ENCODE assay signal across 9 mouse cellular contexts in genomic region chr14:101477081-101477826, GRCm38 (mm10).
DNase-seq lines count a peak whose midpoint lies in the region; ATAC-seq lines count a peak whose summit lies in the region.
"Had no signal": no experiment of that assay in that cellular context is flagged by ENCODE, and none has a peak within 500 bp of the region (broad histone marks: within the 10 kb centered on the region; RNA-seq: fewer than 3 reads in every experiment).

No protein-coding gene starts in this region.

- H3K4me1 ChIP-seq in neural tube, embryonic 15.5 days, result no peaks in the 10 kb centered on the region
- H3K4me1 ChIP-seq in intestine, embryonic 15.5 days (replicated peaks), result no peaks in the 10 kb centered on the region
- H3K4me1 ChIP-seq in heart, embryonic 12.5 days (replicated peaks), result peaks cover 6% of the 10 kb centered on the region

- H3K27me3 ChIP-seq in neural tube, embryonic 15.5 days (replicated peaks), result no peaks in the 10 kb centered on the region
- H3K27me3 ChIP-seq in intestine, embryonic 15.5 days (replicated peaks), result no peaks in the 10 kb centered on the region
- H3K27me3 ChIP-seq in heart, embryonic 12.5 days (replicated peaks), result no peaks in the 10 kb centered on the region

- peak; percentile 31 for DNase-seq in neural tube, embryonic 10.5 days (ENCODE audit: extremely low spot score, low spot score)
- DNase-seq in embryo, embryonic 9.5 days (ENCODE audit: extremely low spot score), result peak; percentile 28
- peak; percentile 26 to 54 for DNase-seq in kidney, postnatal 4 days
- DNase-seq in yolk sac, embryonic 10.5 days (ENCODE audit: low spot score), result peak; percentile 13
- no peak for DNase-seq in cerebellum, adult 9-11 months
- DNase-seq: left cerebral cortex, postnatal 4 days had no signal

- no peaks in the 10 kb centered on the region; the same call in 1 of the 2 replicates for H3K36me3 ChIP-seq in neural tube, embryonic 15.5 days
- H3K36me3 ChIP-seq in intestine, embryonic 15.5 days, result no peaks in the 10 kb centered on the region
- peaks cover 45% of the 10 kb centered on the region for H3K36me3 ChIP-seq in heart, embryonic 12.5 days

- H3K4me2 ChIP-seq in neural tube, embryonic 15.5 days, result no peak overlapping the region
- no peak overlapping the region for H3K4me2 ChIP-seq in intestine, embryonic 15.5 days (replicated peaks)
- no peak overlapping the region for H3K4me2 ChIP-seq in heart, embryonic 12.5 days

- no peak overlapping the region for H3K27ac ChIP-seq in neural tube, embryonic 15.5 days (replicated peaks)
- H3K27ac ChIP-seq in intestine, embryonic 15.5 days, result no peak overlapping the region
- H3K27ac ChIP-seq in heart, embryonic 12.5 days (ENCODE audit: poor library complexity, severe bottlenecking), result no peak overlapping the region

- H3K9me3 ChIP-seq in neural tube, embryonic 15.5 days (replicated peaks), result no peaks in the 10 kb centered on the region
- H3K9me3 ChIP-seq in intestine, embryonic 15.5 days, result no peaks in the 10 kb centered on the region
- H3K9me3 ChIP-seq in heart, embryonic 12.5 days (replicated peaks), result no peaks in the 10 kb centered on the region

- no peak overlapping the region for H3K4me3 ChIP-seq in neural tube, embryonic 15.5 days (replicated peaks)
- H3K4me3 ChIP-seq in intestine, embryonic 15.5 days (replicated peaks), result no peak overlapping the region
- H3K4me3 ChIP-seq in heart, embryonic 12.5 days, result no peak overlapping the region

- no peak overlapping the region for H3K9ac ChIP-seq in neural tube, embryonic 15.5 days (replicated peaks)
- H3K9ac ChIP-seq in intestine, embryonic 15.5 days, result no peak overlapping the region
- H3K9ac ChIP-seq in heart, embryonic 12.5 days, result no peak overlapping the region

- no peak for ATAC-seq in neural tube, embryonic 15.5 days (ENCODE audit: low FRiP score)
- ATAC-seq in intestine, embryonic 15.5 days, result no peak
- ATAC-seq in heart, embryonic 12.5 days (ENCODE audit: insufficient number of reproducible peaks, low FRiP score), result no peak

- WGBS in neural tube, embryonic 15.5 days, result 69% methylated on average over 20 of the region's 20 CpGs
- 54% methylated on average over 20 of the region's 20 CpGs for WGBS in intestine, embryonic 15.5 days
- 59% methylated on average over 20 of the region's 20 CpGs for WGBS in heart, embryonic 12.5 days
